ENCODE assay signal across 9 mouse cellular contexts in genomic region chr16:32190011-32190441, GRCm38 (mm10). TPM values are rescaled to one million over a fixed set of nuclear protein-coding genes. Genes with fewer than 3 reads are reported as not detected.
A peak's percentile ranks its signal among the peaks of the same experiment; 100 is the strongest.
DNase-seq lines count a peak whose midpoint lies in the region; ATAC-seq and TF ChIP-seq lines count a peak whose summit lies in the region.
"Had no signal": no experiment of that assay in that cellular context is flagged by ENCODE, and none has a peak within 500 bp of the region (broad histone marks: within the 10 kb centered on the region; RNA-seq: fewer than 3 reads in every experiment).

No protein-coding gene starts in this region.

- peak; percentile 11; the same call in 1 of the 2 replicates for TF ChIP-seq POLR2A in lung, adult 2 months (IDR thresholded peaks at IDR 0.05; ENCODE audit: borderline replicate concordance, extremely low read depth, low read depth, low read length)

- no peak overlapping the region for H3K27ac ChIP-seq in heart, embryonic 13.5 days (replicated peaks)
- no peak overlapping the region for H3K27ac ChIP-seq in forebrain, embryonic 12.5 days

- H3K9ac ChIP-seq in heart, embryonic 13.5 days, result no peak overlapping the region
- no peak overlapping the region for H3K9ac ChIP-seq in forebrain, embryonic 12.5 days

- 0 out of 2 replicates have a peak overlapping the region, but pooled peaks have one; percentile 22 for H3K4me2 ChIP-seq in heart, embryonic 13.5 days
- H3K4me2 ChIP-seq in forebrain, embryonic 12.5 days, result no peak overlapping the region

- H3K36me3 ChIP-seq in heart, embryonic 13.5 days, result no peaks in the 10 kb centered on the region
- H3K36me3 ChIP-seq in forebrain, embryonic 12.5 days (replicated peaks), result no peaks in the 10 kb centered on the region

- H3K27me3 ChIP-seq in heart, embryonic 13.5 days (replicated peaks), result no peaks in the 10 kb centered on the region
- no peaks in the 10 kb centered on the region for H3K27me3 ChIP-seq in forebrain, embryonic 12.5 days

- ATAC-seq in heart, embryonic 13.5 days (ENCODE audit: extremely low read depth, insufficient number of reproducible peaks, low FRiP score, low TSS enrichment), result no peak
- ATAC-seq in forebrain, embryonic 12.5 days (ENCODE audit: low FRiP score), result no peak

- H3K4me1 ChIP-seq in heart, embryonic 13.5 days, result peaks cover 3% of the 10 kb centered on the region
- H3K4me1 ChIP-seq in lung, adult 2 months (ENCODE audit: control insufficient read depth, insufficient read depth, low read length), result no peaks in the 10 kb centered on the region
- no peaks in the 10 kb centered on the region for H3K4me1 ChIP-seq in forebrain, embryonic 12.5 days

- DNase-seq in thymus, postnatal 25 days, result peak; percentile 43
- DNase-seq in thymus, postnatal 10 days (ENCODE audit: low spot score in 2 of 2), result no peak
- DNase-seq in lung, adult 2 months, result no peak
- DNase-seq in thymus, postnatal 4 days, result peak; percentile 45
- DNase-seq in left cerebral cortex, adult 11 months (ENCODE audit: low spot score), result no peak
- no peak for DNase-seq in gastrocnemius, adult 18-20 months (ENCODE audit: low spot score)

- H3K9me3 ChIP-seq in heart, embryonic 13.5 days, result no peaks in the 10 kb centered on the region
- H3K9me3 ChIP-seq in forebrain, embryonic 12.5 days, result no peaks in the 10 kb centered on the region

- 40% methylated on average over 12 of the region's 12 CpGs for WGBS in heart, embryonic 13.5 days
- WGBS in lung, adult 2 months, result 53% methylated on average over 11 of the region's 12 CpGs
- WGBS in forebrain, embryonic 12.5 days, result 65% methylated on average over 11 of the region's 12 CpGs

- no peak for TF ChIP-seq CTCF in lung, adult 2 months (IDR thresholded peaks at IDR 0.05; ENCODE audit: insufficient read depth, low read length)

- no peak overlapping the region for H3K4me3 ChIP-seq in heart, embryonic 13.5 days
- no peak overlapping the region for H3K4me3 ChIP-seq in lung, adult 2 months (replicated peaks; ENCODE audit: extremely low read depth, low read depth, low read length)
- H3K4me3 ChIP-seq in forebrain, embryonic 12.5 days (replicated peaks), result no peak overlapping the region

RNA-seq across cellular contexts. Expression of gene Bex6, which starts 10.4 kb away (rescaled TPM):
- not detected in 2 replicates for polyA plus RNA-seq in heart, embryonic 13.5 days (2015; fragmentation: Nextera tagmentation; extraction: Ambion mirVana)
- not detected in 2 replicates for polyA plus RNA-seq in lung, adult 2 months (2012; rRNA removed)
- total RNA-seq in gastrocnemius, adult 18-20 months (2021), result not detected
- polyA plus RNA-seq in forebrain, embryonic 12.5 days (2016; fragmentation: Nextera tagmentation; extraction: Ambion mirVana), result not detected in 2 replicates
- polyA plus RNA-seq: intestine, embryonic 14.5 days had no signal

RNA-seq across cellular contexts. Expression of gene Nrros, which starts 24.6 kb away (rescaled TPM):
- 5.9 and 8.3 TPM in 2 replicates for polyA plus RNA-seq in heart, embryonic 13.5 days (2015; fragmentation: Nextera tagmentation; extraction: Ambion mirVana)
- polyA plus RNA-seq in lung, adult 2 months (2012; rRNA removed), result 40.6 and 40.9 TPM in 2 replicates
- total RNA-seq in gastrocnemius, adult 18-20 months (2021), result 1 to 10 TPM; 1.3 to 2.1 TPM
- 6.8 and 7.4 TPM in 2 replicates for polyA plus RNA-seq in forebrain, embryonic 12.5 days (2016; fragmentation: Nextera tagmentation; extraction: Ambion mirVana)

RNA-seq across cellular contexts. Expression of gene Fbxo45, which starts 56.9 kb away (rescaled TPM):
- 3.7 and 5.8 TPM in 2 replicates for polyA plus RNA-seq in heart, embryonic 13.5 days (2015; fragmentation: Nextera tagmentation; extraction: Ambion mirVana)
- polyA plus RNA-seq in lung, adult 2 months (2012; rRNA removed), result 3.7 and 5.2 TPM in 2 replicates
- total RNA-seq in gastrocnemius, adult 18-20 months (2021), result 10 to 100 TPM; 16.1 to 16.7 TPM
- 14.3 and 25.8 TPM in 2 replicates for polyA plus RNA-seq in forebrain, embryonic 12.5 days (2016; fragmentation: Nextera tagmentation; extraction: Ambion mirVana)

RNA-seq across cellular contexts. Expression of gene Wdr53, which starts 57.0 kb away (rescaled TPM):
- polyA plus RNA-seq in heart, embryonic 13.5 days (2015; fragmentation: Nextera tagmentation; extraction: Ambion mirVana), result 8.4 and 11.0 TPM in 2 replicates
- 2.6 and 5.5 TPM in 2 replicates for polyA plus RNA-seq in lung, adult 2 months (2012; rRNA removed)
- 1 to 10 TPM; 5.2 to 7.4 TPM for total RNA-seq in gastrocnemius, adult 18-20 months (2021)
- polyA plus RNA-seq in forebrain, embryonic 12.5 days (2016; fragmentation: Nextera tagmentation; extraction: Ambion mirVana), result 16.8 and 17.8 TPM in 2 replicates

Comparison
In these comparisons a context has a peak if more than half of its experiments do, and no peak if none do; other contexts are left out.
1. DNase-seq: peak in thymus, postnatal 25 days (single experiment) and thymus, postnatal 4 days (single experiment); none in thymus, postnatal 10 days (0 of 2), lung, adult 2 months (single experiment), left cerebral cortex, adult 11 months (single experiment) and gastrocnemius, adult 18-20 months (single experiment).